Comparison of ENCODE assay signal across 23 mouse cellular contexts in the genomic region with DNA sequence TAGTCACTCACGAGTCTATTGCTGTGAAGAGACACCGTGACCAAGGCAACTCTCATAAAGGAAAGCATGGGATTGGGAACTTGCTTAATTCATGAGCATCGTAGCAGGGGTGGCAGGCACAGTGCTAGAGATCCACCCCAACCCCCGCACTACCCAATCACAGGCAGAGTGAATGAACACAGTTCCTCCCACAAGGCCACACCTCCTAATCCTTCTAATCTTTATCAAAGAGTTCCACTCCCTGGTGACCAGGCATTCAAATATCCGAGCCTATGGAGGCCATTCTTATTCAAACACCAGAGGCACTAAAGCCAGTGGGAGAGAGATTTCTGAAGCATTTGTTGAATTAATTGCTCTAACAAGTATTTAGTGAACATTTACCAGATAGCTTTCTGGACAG. TPM values are rescaled to one million over a fixed set of nuclear protein-coding genes. Genes with fewer than 3 reads are reported as not detected.
"Had no signal": no experiment of that assay in that cellular context is flagged by ENCODE, and none has a peak within 500 bp of the region (broad histone marks: within the 10 kb centered on the region; RNA-seq: fewer than 3 reads in every experiment).

No protein-coding gene starts in this region.

- H3K4me2 ChIP-seq: limb, embryonic 12.5 days; limb, embryonic 15.5 days; liver, embryonic 12.5 days; liver, embryonic 15.5 days; lung, embryonic 14.5 days; midbrain, embryonic 12.5 days; midbrain, embryonic 15.5 days; neural tube, embryonic 12.5 days; stomach, embryonic 15.5 days had no signal

- DNase-seq: kidney, postnatal 14 days; kidney, postnatal 4 days; left cerebral cortex, postnatal 4 days; lung, embryonic 14.5 days; retina, postnatal 1 day; right cerebral cortex, postnatal 25 days; spleen, adult 18-20 months; thymus, postnatal 25 days had no signal

- H3K4me3 ChIP-seq: limb, embryonic 12.5 days; limb, embryonic 15.5 days; liver, embryonic 12.5 days; liver, embryonic 15.5 days; midbrain, embryonic 12.5 days; midbrain, embryonic 15.5 days; neural tube, embryonic 12.5 days; stomach, embryonic 15.5 days had no signal

- H3K27me3 ChIP-seq: limb, embryonic 12.5 days; limb, embryonic 15.5 days; midbrain, embryonic 12.5 days; midbrain, embryonic 15.5 days; neural tube, embryonic 12.5 days; stomach, embryonic 15.5 days had no signal

- H3K9me3 ChIP-seq: limb, embryonic 15.5 days; liver, embryonic 12.5 days; liver, embryonic 15.5 days; midbrain, embryonic 12.5 days; midbrain, embryonic 15.5 days; neural tube, embryonic 12.5 days; stomach, embryonic 15.5 days had no signal

- H3K27ac ChIP-seq: limb, embryonic 12.5 days; limb, embryonic 15.5 days; liver, embryonic 12.5 days; liver, embryonic 15.5 days; macrophage; midbrain, embryonic 12.5 days; midbrain, embryonic 15.5 days; neural tube, embryonic 12.5 days; stomach, embryonic 15.5 days had no signal

- ATAC-seq: liver, embryonic 12.5 days; lung, postnatal 0 days; midbrain, embryonic 15.5 days had no signal

- H3K9ac ChIP-seq: limb, embryonic 12.5 days; limb, embryonic 15.5 days; liver, embryonic 12.5 days; liver, embryonic 15.5 days; lung, embryonic 14.5 days; midbrain, embryonic 12.5 days; midbrain, embryonic 15.5 days; neural tube, embryonic 12.5 days; stomach, embryonic 15.5 days had no signal

RNA-seq across cellular contexts. Expression of a gene that starts 2.1 kb away (rescaled TPM):
- total RNA-seq: layer of hippocampus, postnatal 14 days; left cerebral cortex, postnatal 4 days had no signal
- polyA plus RNA-seq: macrophage had no signal

RNA-seq across cellular contexts. Expression of a gene that starts 6.3 kb away (rescaled TPM):
- total RNA-seq: layer of hippocampus, adult 18-20 months; layer of hippocampus, postnatal 14 days; left cerebral cortex, postnatal 14 days; left cerebral cortex, postnatal 4 days; megakaryocyte, adult 5-6 weeks had no signal
- polyA plus RNA-seq: kidney, embryonic 16.5 days; limb, embryonic 12.5 days; limb, embryonic 15.5 days; liver, embryonic 12.5 days; liver, embryonic 15.5 days; lung, embryonic 14.5 days; lung, postnatal 0 days; macrophage; midbrain, embryonic 12.5 days; neural tube, embryonic 12.5 days; stomach, embryonic 15.5 days had no signal
